Comparison of ENCODE assay signal across 10 mouse cellular contexts in genomic region chr4:102573361-102573781, GRCm38 (mm10).
A peak's percentile ranks its signal among the peaks of the same experiment; 100 is the strongest.
DNase-seq lines count a peak whose midpoint lies in the region; ATAC-seq and TF ChIP-seq lines count a peak whose summit lies in the region.
"Had no signal": no experiment of that assay in that cellular context is flagged by ENCODE, and none has a peak within 500 bp of the region (broad histone marks: within the 10 kb centered on the region; RNA-seq: fewer than 3 reads in every experiment).

No protein-coding gene starts in this region.

- H3K27ac ChIP-seq in embryonic facial prominence, embryonic 13.5 days: no peak overlapping the region
- no peak overlapping the region for H3K27ac ChIP-seq in embryonic facial prominence, embryonic 10.5 days (replicated peaks)
- H3K27ac ChIP-seq in left cerebral cortex, adult 2 months: peak overlapping the region; percentile 42; the same call in 1 of the 2 replicates
- no peak overlapping the region for H3K27ac ChIP-seq in embryonic fibroblast, embryonic 13.5 days (ENCODE audit: insufficient read depth, low read length)
- H3K27ac ChIP-seq in macrophage: peak overlapping the region; percentile 54
- H3K27ac ChIP-seq: neural tube, embryonic 15.5 days had no signal

- intact Hi-C loops in left cerebral cortex, adult 2 months (cut with DNase I): loop anchor here (5.0 kb wide), 1 partner anchor 41 kb away; no protein-coding TSS in a partner anchor
- intact Hi-C loops in left cerebral cortex, postnatal 10 days (cut with DNase I): loop anchor here (5.0 kb wide), 1 partner anchor 66 kb away; no protein-coding TSS in a partner anchor

- no peak for DNase-seq in embryonic facial prominence, embryonic 10.5 days (ENCODE audit: low spot score)
- no peak for DNase-seq in left cerebral cortex, adult 2 months (ENCODE audit: extremely low spot score in 1 of 2, low spot score in 2 of 2)
- DNase-seq in left cerebral cortex, postnatal 10 days (ENCODE audit: extremely low spot score in 1 of 2, low spot score in 2 of 2): no peak
- DNase-seq in cerebellum, postnatal 4 days (ENCODE audit: low spot score in 2 of 2): no peak
- no peak for DNase-seq in adrenal gland, postnatal 25 days
- DNase-seq: forebrain, postnatal 0 days had no signal

- H3K9me3 ChIP-seq in embryonic facial prominence, embryonic 13.5 days: no peaks in the 10 kb centered on the region
- H3K9me3 ChIP-seq in embryonic facial prominence, embryonic 10.5 days: no peaks in the 10 kb centered on the region
- H3K9me3 ChIP-seq: neural tube, embryonic 15.5 days had no signal

- H3K36me3 ChIP-seq in embryonic facial prominence, embryonic 13.5 days: no peaks in the 10 kb centered on the region
- no peaks in the 10 kb centered on the region; the same call in 1 of the 2 replicates for H3K36me3 ChIP-seq in embryonic facial prominence, embryonic 10.5 days (replicated peaks)
- H3K36me3 ChIP-seq in macrophage (ENCODE audit: inconsistent target): no peaks in the 10 kb centered on the region
- H3K36me3 ChIP-seq: neural tube, embryonic 15.5 days had no signal

- no peak overlapping the region for H3K9ac ChIP-seq in embryonic facial prominence, embryonic 13.5 days
- H3K9ac ChIP-seq: forebrain, postnatal 0 days; neural tube, embryonic 15.5 days had no signal

- no peak for TF ChIP-seq POLR2A in embryonic fibroblast, embryonic 13.5 days (IDR thresholded peaks at IDR 0.05; ENCODE audit: low read depth, low read length)

- TF ChIP-seq CTCF in left cerebral cortex, adult 2 months (IDR thresholded peaks at IDR 0.05): no peak
- TF ChIP-seq CTCF in embryonic fibroblast, embryonic 13.5 days (IDR thresholded peaks at IDR 0.05; ENCODE audit: borderline replicate concordance, insufficient read depth, low read length): no peak

- H3K79me2 ChIP-seq in macrophage (ENCODE audit: inconsistent target): peaks cover 66% of the 10 kb centered on the region; the same call in 1 of the 2 replicates

- H3K4me2 ChIP-seq in embryonic facial prominence, embryonic 13.5 days: peak overlapping the region; percentile 91

- ATAC-seq in embryonic facial prominence, embryonic 13.5 days (ENCODE audit: insufficient number of reproducible peaks, insufficient read depth, low FRiP score, low TSS enrichment, low read depth): no peak
- ATAC-seq: forebrain, postnatal 0 days had no signal

- no peaks in the 10 kb centered on the region for H3K27me3 ChIP-seq in embryonic facial prominence, embryonic 13.5 days
- peaks cover 19% of the 10 kb centered on the region for H3K27me3 ChIP-seq in embryonic facial prominence, embryonic 10.5 days (replicated peaks; ENCODE audit: low read depth, poor library complexity, severe bottlenecking)

- 82% methylated on average over 4 of the region's 4 CpGs for WGBS in embryonic facial prominence, embryonic 13.5 days
- 77% methylated on average over 4 of the region's 4 CpGs for WGBS in embryonic facial prominence, embryonic 10.5 days
- WGBS in macrophage (ENCODE audit: missing documents): 76% methylated on average over 4 of the region's 4 CpGs

- no peak overlapping the region for H3K4me3 ChIP-seq in embryonic facial prominence, embryonic 13.5 days
- no peak overlapping the region for H3K4me3 ChIP-seq in embryonic facial prominence, embryonic 10.5 days
- H3K4me3 ChIP-seq in left cerebral cortex, adult 2 months: no peak overlapping the region
- H3K4me3 ChIP-seq in embryonic fibroblast, embryonic 13.5 days (ENCODE audit: insufficient read depth, low read length): 0 out of 2 replicates have a peak overlapping the region, but pooled peaks have one; percentile 69
- no peak overlapping the region for H3K4me3 ChIP-seq in macrophage (ENCODE audit: inconsistent target)
- H3K4me3 ChIP-seq: neural tube, embryonic 15.5 days had no signal

- peaks cover 28% of the 10 kb centered on the region for H3K4me1 ChIP-seq in embryonic facial prominence, embryonic 13.5 days
- H3K4me1 ChIP-seq in embryonic facial prominence, embryonic 10.5 days: peaks cover 45% of the 10 kb centered on the region
- H3K4me1 ChIP-seq in embryonic fibroblast, embryonic 13.5 days (ENCODE audit: control insufficient read depth, insufficient read depth, low read length): peaks cover 4% of the 10 kb centered on the region

Comparison
In these comparisons a context has a peak if more than half of its experiments do, and no peak if none do; other contexts are left out.
1. H3K27ac ChIP-seq: peak in left cerebral cortex, adult 2 months (single experiment) and macrophage (single experiment); none in embryonic facial prominence, embryonic 13.5 days (single experiment), embryonic facial prominence, embryonic 10.5 days (single experiment) and embryonic fibroblast, embryonic 13.5 days (single experiment).